Mouse (Mus musculus) CD8-positive naive resting alpha-beta T cell, adult 2 months (primary cell): Measurements from ENCODE around the gene Olfr906.

ENCODE experiments used
- DNase-seq, 2 experiments: peaks; one replicate each; pipeline ENCODE4 v3.0.0; 2022; ENCODE audit warnings: low read depth in 2 of 2, low spot score in 2 of 2

The Olfr906 gene

DNA sequence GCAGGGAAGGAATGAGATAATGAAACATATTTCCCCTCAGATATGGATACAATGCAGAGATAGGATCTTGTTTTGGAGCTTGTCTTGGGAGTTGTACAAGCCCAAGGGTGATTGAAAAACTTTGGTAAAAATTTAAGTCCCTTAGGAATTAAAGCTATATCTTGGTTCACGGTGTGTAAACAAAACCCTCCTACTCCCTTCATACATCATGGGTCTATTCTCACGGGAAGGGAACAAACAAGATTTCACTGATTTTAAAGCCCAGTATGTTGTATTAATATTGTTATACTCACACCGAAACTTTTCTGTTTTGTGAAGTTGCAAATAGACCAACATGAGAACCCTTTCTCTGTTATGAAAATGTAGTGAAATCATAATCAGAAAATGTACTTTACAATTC, at the start of gene Olfr906:
Olfr906 (plus strand) TSS at position 301 of the 400 bp plus-strand sequence.
- DNase-seq, result no peak

DNA sequence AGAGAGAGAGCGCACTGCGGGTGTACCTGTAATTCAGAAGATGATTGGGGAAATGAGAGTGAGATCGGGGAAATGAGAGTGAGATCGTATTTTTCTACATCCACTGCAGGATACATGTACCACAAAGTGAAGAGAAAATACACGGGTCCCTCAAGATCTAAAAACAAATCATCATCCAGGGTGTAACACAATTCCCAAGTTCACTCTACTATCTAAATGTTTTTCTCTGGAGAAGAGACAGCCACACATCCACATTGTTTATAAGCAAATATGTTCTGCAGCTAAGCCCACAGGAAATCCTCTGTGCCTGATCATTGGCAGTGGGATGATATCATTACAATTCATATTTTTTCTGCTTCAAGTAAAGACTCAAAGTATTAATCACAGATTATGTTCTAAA, 39.5 kb upstream of the Olfr906 start, which contains the start of gene Olfr902:
Olfr902 (plus strand) TSS at position 301 of the 400 bp plus-strand sequence.
- DNase-seq, result no peak

GRCm38 (mm10) chr9:38462844-38463243, 24.0 kb upstream of the Olfr906 start, which contains the start of gene Olfr904:
Gene Olfr904 (plus strand): TSS chr9:38463144.
- DNase-seq, result no peak

GRCm38 (mm10) chr9:38470807-38471206, 16.1 kb upstream of the Olfr906 start, which contains the start of gene Olfr905:
Gene Olfr905 (plus strand): TSS chr9:38471107.
- DNase-seq, result no peak

DNA sequence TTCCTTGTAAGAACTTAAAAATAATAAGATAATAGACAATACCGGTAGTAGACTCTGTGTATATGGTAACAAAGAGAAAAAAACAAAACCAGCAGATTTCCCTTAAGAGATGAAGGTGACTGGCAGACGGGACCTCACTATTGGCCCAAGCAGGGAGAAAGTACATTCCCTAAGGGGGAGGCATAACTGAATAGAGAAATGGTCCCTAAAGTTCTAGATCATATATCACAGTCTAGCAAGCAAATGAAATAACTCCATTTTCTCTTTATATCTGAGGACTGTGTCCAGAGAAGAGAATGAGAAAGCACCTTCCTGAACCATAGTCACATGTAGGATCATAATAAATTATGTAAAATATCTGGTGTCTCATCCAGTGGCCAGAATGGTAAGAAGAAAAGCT, 8.6 kb downstream of the Olfr906 start, which contains the start of gene Olfr907:
Olfr907 (plus strand) TSS at position 301 of the 400 bp plus-strand sequence.
- no peak for DNase-seq

DNA sequence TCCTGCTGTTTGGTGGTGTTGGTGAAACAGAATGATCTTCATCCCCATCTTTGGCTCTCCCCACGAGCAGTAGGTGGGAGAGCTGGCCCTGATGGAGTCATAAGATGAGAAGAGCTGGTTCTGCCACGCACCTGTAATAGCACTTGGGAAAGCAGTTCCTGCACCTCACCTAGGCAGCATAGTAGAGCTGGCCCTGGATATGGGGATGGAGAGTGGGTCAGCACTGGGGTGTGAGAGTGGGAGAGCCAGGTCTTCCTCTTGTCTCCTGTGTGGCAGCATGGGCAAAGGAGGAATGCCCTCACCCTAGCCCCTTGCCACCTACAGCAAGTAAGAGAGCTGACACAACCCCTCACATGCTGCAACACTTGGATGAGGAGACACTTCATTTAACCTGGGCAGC, 25.5 kb downstream of the Olfr906 start:
- no peak for DNase-seq

- no peak for DNase-seq
These were observed 34.4 kb downstream of the Olfr906 start, which contains the start of gene Olfr911-ps1 for GRCm38 (mm10) chr9:38521280-38521679. Gene Olfr911-ps1 (plus strand): TSS chr9:38521580.

DNA sequence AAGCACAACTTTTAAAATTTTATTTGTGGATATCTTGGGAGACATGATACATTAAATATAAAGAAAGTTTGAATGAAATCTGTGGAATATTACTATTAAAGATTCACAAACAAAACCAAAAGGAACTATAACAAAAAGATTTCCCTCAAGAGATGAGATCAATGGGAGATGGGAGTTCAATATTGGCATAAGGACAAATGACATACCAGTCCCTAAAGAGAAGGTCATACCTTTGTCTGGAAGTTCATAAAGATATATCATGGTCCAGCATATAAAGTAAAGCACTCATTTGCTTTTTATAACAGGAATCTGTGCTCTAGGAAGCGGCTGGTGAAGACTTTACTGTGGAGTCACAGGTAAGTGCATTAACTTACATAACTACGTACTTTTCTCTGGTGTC, 50.7 kb downstream of the Olfr906 start, which contains the start of gene Olfr910:
Olfr910 (plus strand) TSS at position 301 of the 400 bp plus-strand sequence.
- no peak for DNase-seq
